Mouse (Mus musculus) midbrain, embryonic 10.5 days (tissue): ENCODE results near the gene Tsc22d3. TPM values are rescaled to one million over a fixed set of nuclear protein-coding genes. Genes with fewer than 3 reads are reported as not detected.
"Not testable (repeated sequence)": the region's sequence is repeated elsewhere in the genome, so short reads cannot be mapped to it uniquely, and the experiment has no call there.

Experiments
- DNase-seq: peaks from one replicate; pipeline ENCODE4 v3.0.0-alpha.2; 2017; ENCODE audit warnings: low spot score
- H3K27ac ChIP-seq: fragments of 300-500 bp; sonication (generic); replicated peaks from 2 replicates; pipeline ENCODE4 v1.5.1; 2016; ENCODE audit warnings: mild to moderate bottlenecking
- H3K27me3 ChIP-seq: fragments of 300-500 bp; sonication (generic); 2 replicates; pipeline ENCODE4 v1.6.1; 2016; ENCODE audit warnings: low read depth, mild to moderate bottlenecking; ENCODE audit not compliant: poor library complexity, severe bottlenecking
- H3K36me3 ChIP-seq: fragments of 300-500 bp; sonication (generic); 2 replicates; pipeline ENCODE4 v1.6.1; 2016; ENCODE audit warnings: mild to moderate bottlenecking, moderate library complexity
- H3K4me1 ChIP-seq: fragments of 300-500 bp; sonication (generic); 2 replicates; pipeline ENCODE4 v1.6.1; 2016
- H3K4me3 ChIP-seq: fragments of 300-500 bp; sonication (generic); 2 replicates; pipeline ENCODE4 v1.5.1; 2016; ENCODE audit warnings: mild to moderate bottlenecking, moderate library complexity
- H3K9me3 ChIP-seq: fragments of 300-500 bp; sonication (generic); replicated peaks from 2 replicates; pipeline ENCODE4 v1.6.1; 2016; ENCODE audit warnings: mild to moderate bottlenecking
- WGBS: fragments of 180-500 bp; shearing (Covaris S2); methylation state at CpG from one replicate; pipeline ENCODE4 v1.1.7; 2016; 5-methylcytosine and 5-hydroxymethylcytosine counted together
- polyA plus RNA-seq: library from polyadenylated mRNA; unstranded; fragments of >200 nt; fragmentation: Nextera tagmentation; extraction: Ambion mirVana; gene quantifications from 2 replicates; pipeline ENCODE4 v1.2.1, GENCODE M21; 2016

Tsc22d3 gene
- polyA plus RNA-seq, 1 experiment from 2014 or later: 133 TPM

GRCm38 (mm10) chrX:140555965-140556364 is 44.5 kb downstream of the Tsc22d3 start:
- no peak for DNase-seq
- Histone ChIP-seq H3K4me1 (no peaks in the 10 kb centered on the region), H3K27me3 (peaks cover 100% of the 10 kb centered on the region), H3K9me3 (no peaks in the 10 kb centered on the region), H3K27ac (no peak overlapping the region), H3K4me3 (no peak overlapping the region), H3K36me3 (no peaks in the 10 kb centered on the region)
- 70% methylated on average over 2 of the region's 2 CpGs for whole genome bisulfite sequencing

DNA sequence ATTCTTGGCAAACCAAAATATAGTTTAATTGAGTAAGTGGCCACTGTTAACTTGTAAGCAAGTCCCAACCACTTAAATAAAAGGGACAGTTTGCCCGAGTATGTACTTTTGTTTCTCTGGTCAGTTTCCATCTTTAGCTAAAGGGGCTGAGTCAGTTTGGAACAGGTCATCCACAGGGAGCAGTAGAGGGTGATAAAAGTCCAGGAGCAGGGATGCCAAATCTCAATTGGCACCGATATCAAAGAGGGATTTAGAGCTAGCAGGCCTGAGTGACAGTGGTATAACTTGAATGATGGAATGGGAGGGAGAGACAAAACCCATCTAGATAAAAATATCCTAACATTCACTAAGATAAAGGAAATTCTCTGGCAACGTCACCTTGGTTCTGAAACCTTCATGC is 45.0 kb downstream of the Tsc22d3 start:
- H3K9me3 ChIP-seq: no peaks in the 10 kb centered on the region
- H3K27me3 ChIP-seq: peaks cover 100% of the 10 kb centered on the region
- no peaks in the 10 kb centered on the region for H3K36me3 ChIP-seq
- WGBS: 78% methylated on average over 3 of the region's 3 CpGs
- no peak overlapping the region for H3K4me3 ChIP-seq
- H3K27ac ChIP-seq: no peak overlapping the region
- no peaks in the 10 kb centered on the region for H3K4me1 ChIP-seq
- no peak for DNase-seq

DNA sequence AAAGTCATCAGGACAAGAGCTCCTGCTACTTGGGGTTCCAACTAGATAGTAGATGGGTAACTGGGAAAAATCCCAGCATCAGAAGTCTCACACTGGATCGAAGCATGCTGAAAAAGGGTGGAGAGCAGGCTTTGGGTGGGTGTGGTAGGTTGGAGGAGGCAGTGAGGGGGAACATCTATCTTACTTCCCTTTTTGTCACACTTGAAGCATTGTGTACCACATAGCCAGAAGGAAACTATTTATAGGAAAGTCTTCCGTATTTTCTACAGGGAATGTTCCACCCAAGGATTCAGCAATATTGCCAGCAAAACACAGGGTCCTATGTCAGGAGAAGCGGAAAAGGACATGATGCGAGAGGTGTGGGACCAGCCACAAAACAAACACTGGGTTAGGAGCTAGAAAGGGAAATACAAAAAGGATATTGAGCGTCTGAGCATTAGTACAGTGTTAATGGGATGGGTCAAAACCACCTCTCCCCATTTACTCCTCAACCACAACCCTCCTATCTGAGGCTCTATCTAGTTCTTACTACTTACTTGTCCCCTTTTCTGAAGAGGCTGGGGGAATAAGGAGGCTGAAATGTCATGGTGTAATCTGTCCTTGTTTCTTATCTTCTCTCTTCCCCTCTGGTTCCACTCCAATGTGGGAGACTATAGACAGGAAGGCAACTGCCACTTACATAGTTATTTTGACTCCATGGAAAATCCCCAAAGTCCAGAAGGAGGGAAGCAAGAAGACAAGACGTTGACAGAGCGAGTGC is 52.6 kb downstream of the Tsc22d3 start:
- peaks cover 4% of the 10 kb centered on the region for H3K4me1 ChIP-seq
- H3K36me3 ChIP-seq: no peaks in the 10 kb centered on the region
- H3K27ac ChIP-seq: no peak overlapping the region
- H3K4me3 ChIP-seq: no peak overlapping the region
- no peak for DNase-seq
- H3K9me3 ChIP-seq: no peaks in the 10 kb centered on the region
- 79% methylated on average over 7 of the region's 7 CpGs for WGBS
- H3K27me3 ChIP-seq: peaks cover 99% of the 10 kb centered on the region

DNA sequence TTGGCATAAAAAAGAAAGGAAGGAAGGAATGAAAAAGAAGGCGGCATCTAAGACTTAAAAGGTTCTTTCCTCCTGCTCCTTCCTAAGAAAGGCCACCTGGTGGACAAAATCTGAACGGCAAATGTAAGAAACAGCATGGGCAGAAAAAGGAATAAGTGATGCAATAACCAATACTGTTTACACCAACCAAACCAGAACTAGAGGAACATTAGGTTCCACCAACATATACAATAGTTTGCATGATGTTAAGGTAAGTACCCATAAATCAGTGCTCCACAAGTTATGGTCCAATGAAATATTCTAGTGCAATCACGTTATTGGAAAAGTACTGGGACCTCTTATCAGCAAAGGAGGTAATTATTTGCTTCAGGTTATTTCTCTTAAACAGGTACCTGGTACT is 55.7 kb downstream of the Tsc22d3 start:
- DNase-seq: peak; percentile 19
- 37% methylated on average over 3 of the region's 3 CpGs for WGBS
- H3K4me1 ChIP-seq: peaks cover 16% of the 10 kb centered on the region
- peaks cover 11% of the 10 kb centered on the region for H3K36me3 ChIP-seq
- H3K4me3 ChIP-seq: no peak overlapping the region
- H3K9me3 ChIP-seq: no peaks in the 10 kb centered on the region
- H3K27ac ChIP-seq: no peak overlapping the region
- H3K27me3 ChIP-seq: peaks cover 99% of the 10 kb centered on the region

GRCm38 (mm10) chrX:140542938-140543673 is 57.4 kb downstream of the Tsc22d3 start:
- 29% methylated on average over 18 of the region's 18 CpGs for WGBS
- Histone ChIP-seq H3K4me1 (peaks cover 16% of the 10 kb centered on the region), H3K27ac (peak overlapping the region; percentile 93), H3K36me3 (peaks cover 11% of the 10 kb centered on the region), H3K27me3 (peaks cover 98% of the 10 kb centered on the region), H3K9me3 (no peaks in the 10 kb centered on the region), H3K4me3 (peak overlapping the region; percentile 61)
- DNase-seq: peak; percentile 68

DNA sequence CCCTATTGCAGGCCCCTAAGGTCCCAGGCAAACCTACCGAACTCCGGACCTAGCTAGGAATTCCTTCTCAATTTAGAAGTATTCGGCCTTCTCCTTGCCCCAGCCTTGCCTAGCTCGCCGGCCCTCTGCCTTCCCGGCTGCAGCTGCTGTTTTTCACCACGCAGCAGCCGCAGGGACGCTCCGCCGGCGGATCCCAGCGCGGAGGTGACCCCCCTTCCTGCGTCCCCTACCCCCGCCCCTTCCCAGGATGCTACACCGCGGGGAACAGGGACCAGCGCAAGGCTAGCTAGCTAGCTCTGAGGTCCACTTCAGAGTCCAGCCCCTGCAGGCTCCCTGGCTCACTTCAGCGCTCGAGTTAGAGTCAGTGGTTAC is 58.0 kb downstream of the Tsc22d3 start:
- Histone ChIP-seq H3K4me3 (peak overlapping the region; percentile 61), H3K36me3 (peaks cover 11% of the 10 kb centered on the region), H3K27ac (peak overlapping the region; percentile 93), H3K4me1 (peaks cover 20% of the 10 kb centered on the region), H3K9me3 (no peaks in the 10 kb centered on the region), H3K27me3 (peaks cover 98% of the 10 kb centered on the region)
- peak; percentile 72 for DNase-seq
- 21% methylated on average over 21 of the region's 21 CpGs for WGBS

GRCm38 (mm10) chrX:140541711-140542473 is 58.6 kb downstream of the Tsc22d3 start:
- 24% methylated on average over 10 of the region's 10 CpGs for WGBS
- Histone ChIP-seq H3K36me3 (peaks cover 11% of the 10 kb centered on the region), H3K4me3 (peak overlapping the region; percentile 61), H3K4me1 (peaks cover 20% of the 10 kb centered on the region), H3K9me3 (no peaks in the 10 kb centered on the region), H3K27me3 (peaks cover 98% of the 10 kb centered on the region), H3K27ac (peak overlapping the region; percentile 93)
- DNase-seq: no peak

- H3K4me3 ChIP-seq: no peak overlapping the region
- H3K27ac ChIP-seq: no peak overlapping the region
- H3K27me3 ChIP-seq: peaks cover 96% of the 10 kb centered on the region
- no peaks in the 10 kb centered on the region for H3K9me3 ChIP-seq
- WGBS: 90% methylated on average over 15 of the region's 15 CpGs
- peaks cover 20% of the 10 kb centered on the region for H3K4me1 ChIP-seq
- H3K36me3 ChIP-seq: peaks cover 11% of the 10 kb centered on the region
- DNase-seq: no peak
Measured at GRCm38 (mm10) chrX:140540500-140541114, 59.9 kb downstream of the Tsc22d3 start.

DNA sequence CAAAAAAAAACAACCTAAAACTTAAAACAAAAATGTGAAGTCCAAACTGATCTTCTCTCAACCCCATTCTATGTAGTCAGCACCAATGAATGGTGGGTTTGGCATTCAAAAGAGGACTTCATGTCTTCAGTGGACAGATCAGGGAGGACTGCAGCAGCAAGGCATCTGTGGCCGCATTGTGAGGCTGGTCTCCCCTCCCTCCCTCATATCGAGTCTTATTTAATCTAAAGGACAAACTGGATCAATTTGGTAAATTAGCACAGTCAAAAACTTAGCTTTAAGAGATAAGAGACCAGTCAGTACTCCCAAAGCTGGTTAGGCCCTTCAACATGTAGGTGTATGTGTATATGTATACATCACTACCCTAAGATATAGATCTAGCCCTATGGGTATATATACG is 60.6 kb downstream of the Tsc22d3 start:
- not testable (repeated sequence) for DNase-seq, H3K27ac ChIP-seq, H3K9me3 ChIP-seq, H3K4me3 ChIP-seq
- WGBS: 92% methylated on average over 3 of the region's 3 CpGs
- H3K4me1 ChIP-seq: peaks cover 20% of the 10 kb centered on the region
- peaks cover 11% of the 10 kb centered on the region for H3K36me3 ChIP-seq
- peaks cover 96% of the 10 kb centered on the region for H3K27me3 ChIP-seq

DNA sequence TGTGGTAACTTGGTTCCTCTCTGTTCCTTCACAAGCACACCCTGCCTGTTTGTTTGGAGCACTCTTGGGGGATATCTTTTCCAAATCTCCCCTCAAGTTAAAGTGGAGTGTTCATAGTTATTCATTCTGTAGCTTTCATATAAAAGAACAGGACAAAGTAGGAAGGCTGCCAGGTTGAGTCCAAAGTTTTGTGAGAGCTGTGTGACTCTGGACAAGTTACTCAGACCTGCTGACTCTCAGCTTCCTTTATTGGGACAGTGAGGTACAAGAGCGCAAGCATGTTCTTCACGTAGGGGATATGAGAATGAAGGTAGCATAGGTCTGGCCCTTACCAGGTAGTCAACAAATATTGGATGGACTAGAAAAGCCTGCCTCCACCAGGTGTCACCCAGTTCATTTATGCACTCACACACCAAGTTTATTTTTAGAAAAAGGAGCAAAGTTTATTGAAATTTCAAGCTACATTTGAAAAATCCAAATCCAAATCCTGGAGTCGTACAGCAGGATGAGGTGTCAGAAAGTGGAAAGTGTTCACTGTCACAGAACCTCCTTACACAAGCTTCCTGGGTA is 61.3 kb downstream of the Tsc22d3 start:
- H3K27me3 ChIP-seq: peaks cover 97% of the 10 kb centered on the region
- 81% methylated on average over 3 of the region's 3 CpGs for WGBS

DNA sequence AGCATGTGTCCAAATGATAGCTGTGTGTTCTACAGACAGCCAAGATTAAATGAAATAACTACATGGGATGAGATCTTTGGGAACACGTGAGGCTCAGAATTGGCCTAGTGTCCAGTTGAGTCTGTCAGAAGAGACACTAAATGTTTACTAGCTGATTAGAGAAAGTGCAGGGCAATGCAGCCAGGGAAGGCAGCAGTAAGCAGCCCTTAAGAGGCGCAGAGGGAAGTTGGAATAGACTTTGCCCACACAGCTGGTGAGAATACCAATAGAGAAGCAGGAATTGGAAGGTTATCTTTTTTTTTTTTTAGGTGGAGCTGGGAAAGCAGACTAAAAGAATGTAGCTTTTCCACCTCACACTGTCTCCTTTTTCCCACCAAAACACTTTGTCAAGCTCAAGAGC is 61.8 kb downstream of the Tsc22d3 start:
- Histone ChIP-seq H3K4me1 (peaks cover 20% of the 10 kb centered on the region), H3K27ac (no peak overlapping the region), H3K4me3 (no peak overlapping the region), H3K36me3 (peaks cover 11% of the 10 kb centered on the region), H3K9me3 (no peaks in the 10 kb centered on the region), H3K27me3 (peaks cover 97% of the 10 kb centered on the region)
- no peak for DNase-seq
- WGBS: 78% methylated on average over 2 of the region's 2 CpGs

More for the DNA sequence above, 61.3 kb downstream of the Tsc22d3 start:
- Histone ChIP-seq H3K4me3 (no peak overlapping the region), H3K27ac (no peak overlapping the region), H3K4me1 (peaks cover 20% of the 10 kb centered on the region), H3K36me3 (peaks cover 11% of the 10 kb centered on the region), H3K9me3 (no peaks in the 10 kb centered on the region)
- no peak for DNase-seq

- Histone ChIP-seq H3K27me3 (peaks cover 96% of the 10 kb centered on the region), H3K9me3 (no peaks in the 10 kb centered on the region), H3K27ac (no peak overlapping the region), H3K4me1 (peaks cover 17% of the 10 kb centered on the region), H3K36me3 (peaks cover 11% of the 10 kb centered on the region), H3K4me3 (no peak overlapping the region)
- DNase-seq: no peak
- WGBS: 43% methylated on average over 6 of the region's 6 CpGs
Measured at GRCm38 (mm10) chrX:140537662-140538061, 62.8 kb downstream of the Tsc22d3 start.
